Mouse (Mus musculus): Measurements from ENCODE around the gene Clk2.
A peak's percentile ranks its signal among the peaks of the same experiment; 100 is the strongest.
"Not testable (repeated sequence)": the region's sequence is repeated elsewhere in the genome, so short reads cannot be mapped to it uniquely, and the experiment has no call there.

Gene Clk2

DNA sequence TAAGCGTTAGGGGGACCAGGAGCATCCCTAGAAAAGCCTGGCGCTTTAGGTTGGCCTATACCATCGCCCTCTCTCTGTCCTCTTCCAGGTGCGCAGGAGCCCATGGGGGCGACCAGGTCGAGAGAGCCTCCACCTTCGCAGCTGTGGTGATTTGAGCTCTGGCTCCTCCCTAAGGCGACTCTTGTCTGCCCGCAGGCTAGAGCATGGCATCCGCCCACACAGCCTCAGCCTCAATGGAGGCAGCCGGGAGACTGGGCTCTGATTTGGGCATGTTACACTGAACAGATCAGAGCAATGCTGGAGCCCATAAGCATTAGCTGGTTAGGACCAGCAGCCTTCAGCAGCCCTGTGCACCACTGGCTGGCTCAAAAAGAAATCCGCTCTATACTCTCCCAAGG is 23.9 kb downstream of the Clk2 start:
- no peak for DNase-seq (ENCODE audit: low read depth, low spot score)

DNA sequence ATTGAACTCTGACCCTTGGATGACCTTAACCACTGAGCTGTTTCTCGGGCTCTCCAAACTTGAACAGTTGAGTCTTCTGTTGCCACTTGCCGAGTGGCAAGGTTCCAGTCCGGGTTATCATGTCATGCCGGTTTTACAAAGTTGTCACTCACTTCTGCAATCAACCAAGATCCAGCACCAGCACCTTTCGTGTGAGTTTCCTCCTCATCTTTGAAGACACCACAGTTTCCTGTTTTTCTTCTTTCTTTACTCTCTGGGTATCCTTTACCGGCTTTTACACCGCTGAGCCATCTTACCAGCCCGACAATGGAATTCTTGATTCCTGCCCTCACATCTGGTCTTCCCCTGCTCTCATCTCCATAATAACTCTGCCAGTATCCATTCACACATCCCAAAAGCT is 25.8 kb downstream of the Clk2 start:
- DNase-seq (ENCODE audit: low read depth, low spot score), result no peak

GRCm38 (mm10) chr3:89193351-89193750 is 28.8 kb downstream of the Clk2 start:
- no peak for DNase-seq (ENCODE audit: low read depth, low spot score)

DNA sequence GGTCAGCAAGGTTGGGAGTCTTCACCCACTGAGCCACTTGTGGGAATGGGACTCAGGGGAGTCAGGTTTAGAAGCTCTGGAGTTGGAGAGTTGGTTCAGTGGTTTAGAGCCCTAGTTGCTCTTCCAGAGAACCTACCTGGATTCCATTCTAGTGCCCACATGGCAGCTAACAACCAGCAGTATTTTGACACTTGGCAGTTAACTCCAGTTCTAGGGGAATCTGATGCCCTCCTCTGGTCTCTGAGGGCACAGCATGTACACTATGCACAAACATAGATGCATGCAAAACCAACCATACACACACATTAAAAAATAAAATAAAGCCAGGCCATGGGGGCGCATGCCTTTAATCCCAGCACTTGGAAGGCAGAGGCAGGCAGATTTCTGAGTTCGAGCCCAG is 29.3 kb downstream of the Clk2 start:
- DNase-seq (ENCODE audit: low read depth, low spot score), result no peak

GRCm38 (mm10) chr3:89195979-89196877 is 31.6 kb downstream of the Clk2 start:
- peak; percentile 92 for DNase-seq (ENCODE audit: low read depth, low spot score)

DNA sequence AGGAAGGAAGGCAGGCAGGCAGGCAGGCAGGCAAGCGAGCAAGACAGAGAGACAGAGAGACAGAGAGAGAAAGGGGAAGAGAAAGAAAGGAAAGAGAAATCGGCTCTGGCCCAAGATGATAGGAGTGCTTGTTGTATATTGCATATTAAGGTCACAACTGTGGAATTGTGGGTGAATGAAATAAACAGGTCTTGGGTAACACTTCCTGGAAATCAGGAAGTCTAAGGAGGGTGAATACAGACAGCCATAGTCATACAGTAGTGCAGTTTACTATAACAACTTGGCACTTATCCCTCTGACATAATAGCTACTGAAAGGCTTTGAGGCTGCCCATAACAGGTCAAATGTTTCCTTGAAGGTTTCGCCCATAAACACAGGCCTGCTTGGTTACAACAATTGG is 35.2 kb downstream of the Clk2 start:
- no peak for DNase-seq (ENCODE audit: low read depth, low spot score)

- DNase-seq (ENCODE audit: low read depth, low spot score), result peak; percentile 86
Observed at GRCm38 (mm10) chr3:89202253-89203141, 37.9 kb downstream of the Clk2 start, which contains the start of gene Gba. Gene Gba, plus strand, starts transcription at chr3:89202928.

DNA sequence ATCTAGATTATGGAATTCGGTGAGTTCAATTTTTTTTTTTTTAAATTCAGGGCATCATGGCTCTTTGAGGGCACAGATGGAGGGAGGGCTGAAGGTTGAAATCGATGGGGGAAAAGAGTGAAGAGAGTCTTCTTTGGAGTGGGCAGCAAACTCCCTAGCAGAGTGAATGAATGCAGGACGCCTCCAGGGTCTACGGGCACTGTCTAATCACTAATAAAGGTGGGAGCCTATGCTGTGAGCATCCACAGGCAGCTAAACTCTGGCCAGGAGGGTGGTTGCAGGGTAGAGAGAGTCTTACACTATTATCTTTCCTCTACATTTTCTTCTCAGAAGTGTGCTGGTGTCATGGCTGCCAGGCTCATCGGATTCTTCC is 38.5 kb downstream of the Clk2 start:
- no peak for DNase-seq (ENCODE audit: low read depth, low spot score)

DNA sequence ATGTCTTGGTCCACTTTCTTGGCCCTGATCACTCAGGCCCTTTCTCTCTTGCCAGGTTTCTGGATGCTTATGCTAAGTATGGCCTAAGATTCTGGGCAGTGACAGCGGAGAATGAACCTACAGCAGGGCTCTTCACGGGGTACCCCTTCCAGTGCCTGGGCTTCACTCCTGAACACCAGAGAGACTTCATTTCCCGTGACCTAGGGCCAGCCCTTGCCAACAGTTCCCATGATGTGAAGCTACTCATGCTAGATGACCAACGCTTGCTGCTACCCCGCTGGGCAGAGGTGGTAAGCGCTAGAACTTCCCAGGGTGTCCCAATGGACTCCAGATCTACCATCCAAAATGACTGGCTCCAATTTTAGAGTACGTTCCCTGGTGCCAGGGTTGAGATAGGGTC is 41.5 kb downstream of the Clk2 start:
- DNase-seq (ENCODE audit: low read depth, low spot score), result no peak

GRCm38 (mm10) chr3:89206695-89207094 is 42.1 kb downstream of the Clk2 start:
- no peak for DNase-seq (ENCODE audit: low read depth, low spot score)

DNA sequence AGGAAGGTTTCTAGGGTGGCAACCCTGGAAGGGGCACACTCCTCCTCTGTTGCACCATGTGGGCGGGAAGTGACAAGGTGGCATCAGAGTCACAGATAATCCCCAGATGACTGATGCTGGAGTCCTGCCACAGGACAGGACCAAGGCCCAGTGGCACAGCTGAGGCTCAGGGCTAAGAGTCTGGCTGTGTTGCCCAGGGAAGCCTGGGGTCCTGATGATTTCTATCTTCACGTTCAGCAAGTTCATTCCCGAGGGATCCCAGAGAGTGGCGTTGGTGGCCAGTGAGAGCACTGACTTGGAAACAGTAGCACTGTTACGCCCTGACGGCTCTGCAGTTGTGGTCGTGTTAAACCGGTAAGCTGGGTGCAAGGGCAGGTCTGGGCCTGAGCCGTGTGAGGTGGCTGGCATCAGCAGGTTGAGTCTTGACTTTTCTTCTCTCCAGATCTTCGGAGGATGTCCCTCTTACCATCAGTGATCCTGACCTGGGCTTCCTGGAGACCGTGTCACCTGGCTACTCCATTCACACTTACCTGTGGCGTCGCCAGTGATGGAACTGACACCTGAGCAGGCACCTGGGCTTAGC is 43.6 kb downstream of the Clk2 start:
- DNase-seq (ENCODE audit: low read depth, low spot score), result no peak

DNA sequence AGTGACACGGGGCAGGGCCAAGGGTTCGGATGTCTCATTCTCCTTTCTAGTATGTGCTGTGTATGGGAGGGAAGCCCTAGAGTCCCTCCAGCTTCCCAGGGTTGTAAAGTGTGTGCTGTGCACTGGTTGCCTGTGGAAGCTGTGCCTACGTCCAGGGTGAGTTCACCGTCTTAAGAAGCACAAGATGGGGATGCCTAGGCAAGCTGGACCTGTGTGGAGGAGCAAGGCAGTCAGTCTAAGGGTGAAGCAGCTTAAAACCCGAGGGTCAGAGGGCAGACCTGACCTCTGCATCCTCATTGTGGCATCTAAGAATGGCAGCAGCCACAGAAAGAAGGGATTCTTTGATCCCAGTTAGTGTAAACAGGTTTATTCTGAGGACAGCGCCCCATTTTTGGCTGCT is 44.1 kb downstream of the Clk2 start:
- DNase-seq (ENCODE audit: low read depth, low spot score), result no peak

GRCm38 (mm10) chr3:89209731-89210130 is 45.1 kb downstream of the Clk2 start:
- DNase-seq (ENCODE audit: low read depth, low spot score), result no peak

DNA sequence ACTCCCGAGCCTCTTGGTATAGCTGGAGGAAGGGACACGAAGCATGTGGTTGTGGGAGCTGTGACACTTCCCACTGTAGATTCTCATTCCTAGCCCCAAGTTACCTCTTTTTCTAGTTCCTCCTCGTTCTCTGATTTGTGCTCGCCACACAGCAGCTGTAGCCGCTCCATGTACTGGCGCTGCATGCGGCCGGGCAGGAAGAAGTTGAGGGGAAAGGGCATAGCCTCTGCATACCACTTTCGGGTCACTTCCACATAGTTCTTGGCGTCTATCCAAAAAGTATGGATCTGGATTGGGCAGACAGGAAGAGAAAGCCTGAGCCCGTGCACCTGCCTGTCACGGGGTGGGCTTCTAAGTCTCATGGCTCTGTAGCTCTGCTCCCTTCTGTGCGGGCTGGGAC is 45.6 kb downstream of the Clk2 start:
- no peak for DNase-seq (ENCODE audit: low read depth, low spot score)

- no peak for DNase-seq (ENCODE audit: low read depth, low spot score)
Observed at GRCm38 (mm10) chr3:89210731-89211130, 46.1 kb downstream of the Clk2 start.

DNA sequence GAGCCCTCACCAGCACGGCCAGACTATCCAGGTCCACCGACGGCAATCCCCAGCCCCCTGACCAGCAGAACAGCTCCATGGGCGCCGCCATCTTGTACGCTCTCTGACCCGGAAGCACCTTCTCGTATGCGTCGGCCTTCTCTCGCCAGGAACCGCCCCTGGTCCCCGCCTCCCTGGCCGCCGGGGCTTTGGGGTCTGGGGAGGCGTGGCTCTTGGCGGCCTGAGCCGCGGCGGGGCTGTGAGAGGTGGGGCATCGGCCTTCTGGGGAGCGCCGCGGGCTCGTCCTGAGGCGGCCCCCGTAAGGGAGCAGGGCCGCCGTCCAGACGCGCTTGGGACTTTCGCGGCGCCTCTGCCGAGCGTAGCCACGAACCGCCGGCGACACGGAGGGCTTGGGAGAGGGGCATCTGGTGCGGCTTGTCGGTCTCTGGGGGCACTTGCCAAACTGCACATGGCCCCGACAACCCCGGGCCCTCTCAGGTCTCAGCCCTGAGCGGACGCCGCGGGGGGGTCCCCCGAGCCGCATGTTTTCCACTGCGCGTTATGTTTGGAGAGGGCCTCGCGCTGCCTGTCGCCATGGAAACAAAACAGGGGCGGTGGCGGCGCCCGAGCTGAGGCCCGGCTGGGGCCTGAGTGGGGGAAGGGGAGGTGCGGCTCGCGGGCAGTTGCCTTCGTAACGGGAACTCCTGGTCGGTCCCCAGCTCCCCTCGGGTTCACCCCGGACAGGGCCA is 49.4 kb downstream of the Clk2 start:
- peak; percentile 87 for DNase-seq (ENCODE audit: low read depth, low spot score)

DNA sequence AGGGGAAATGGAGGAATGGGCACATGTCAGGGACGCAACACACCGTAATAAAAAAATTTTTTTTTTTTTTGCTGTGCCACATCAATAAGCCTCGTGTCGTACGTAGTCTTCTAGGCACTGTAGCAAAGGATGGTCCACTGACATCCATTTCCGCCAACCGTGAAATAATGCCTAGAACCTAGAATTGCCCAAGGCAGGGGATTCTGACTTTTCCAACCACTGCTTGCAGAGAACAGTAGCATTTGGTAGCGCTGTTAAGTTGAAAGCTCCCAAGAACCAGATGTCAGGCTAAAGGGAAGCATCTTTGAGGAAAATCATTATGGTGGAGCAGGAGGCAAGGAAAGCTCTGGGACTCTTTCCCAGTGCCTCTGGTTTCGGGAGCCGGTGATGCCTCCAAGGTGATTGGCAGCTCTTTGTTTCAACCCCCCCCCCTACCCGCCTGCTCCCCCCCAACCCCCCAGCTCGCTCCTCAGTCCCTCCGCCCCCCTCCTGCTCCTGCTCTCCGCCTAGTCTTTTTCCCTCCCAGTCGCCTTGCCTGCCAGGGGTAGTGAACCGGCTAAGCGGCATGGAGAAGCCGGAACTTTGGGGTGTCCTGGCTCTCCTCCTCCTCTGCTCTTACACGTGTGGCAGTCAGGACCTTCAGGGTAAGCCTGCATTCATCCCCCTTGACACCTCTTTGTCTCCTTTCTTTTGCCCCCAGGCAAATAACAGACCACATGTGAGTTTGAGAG is 50.3 kb downstream of the Clk2 start, which contains the start of gene Thbs3:
TSS of gene Thbs3 (plus strand) at position 500 of the 731 bp plus-strand sequence.
- no peak for DNase-seq (ENCODE audit: low read depth, low spot score)

GRCm38 (mm10) chr3:89215853-89216252 is 51.3 kb downstream of the Clk2 start:
- peak; percentile 78 for DNase-seq (ENCODE audit: low read depth, low spot score)

DNA sequence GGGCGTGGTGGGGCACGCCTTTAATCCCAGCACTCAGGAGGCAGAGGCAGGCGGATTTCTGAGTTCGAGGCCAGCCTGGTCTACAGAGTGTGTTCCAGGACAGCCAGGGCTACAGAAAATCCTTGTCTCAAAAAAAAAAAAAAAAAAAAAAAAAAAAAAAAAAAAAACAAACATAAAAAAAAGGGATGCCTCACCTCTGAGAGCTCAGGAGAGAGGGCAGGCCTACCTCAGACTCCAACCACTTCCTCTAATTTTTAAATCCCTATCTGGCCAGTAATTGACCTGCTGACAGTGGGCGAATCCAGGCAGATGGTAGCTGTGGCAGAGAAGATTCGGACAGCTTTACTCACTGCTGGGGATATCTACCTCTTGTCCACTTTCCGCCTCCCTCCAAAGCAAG is 51.8 kb downstream of the Clk2 start:
- DNase-seq (ENCODE audit: low read depth, low spot score), result not testable (repeated sequence)

GRCm38 (mm10) chr3:89218271-89218670 is 53.7 kb downstream of the Clk2 start:
- no peak for DNase-seq (ENCODE audit: low read depth, low spot score)

DNA sequence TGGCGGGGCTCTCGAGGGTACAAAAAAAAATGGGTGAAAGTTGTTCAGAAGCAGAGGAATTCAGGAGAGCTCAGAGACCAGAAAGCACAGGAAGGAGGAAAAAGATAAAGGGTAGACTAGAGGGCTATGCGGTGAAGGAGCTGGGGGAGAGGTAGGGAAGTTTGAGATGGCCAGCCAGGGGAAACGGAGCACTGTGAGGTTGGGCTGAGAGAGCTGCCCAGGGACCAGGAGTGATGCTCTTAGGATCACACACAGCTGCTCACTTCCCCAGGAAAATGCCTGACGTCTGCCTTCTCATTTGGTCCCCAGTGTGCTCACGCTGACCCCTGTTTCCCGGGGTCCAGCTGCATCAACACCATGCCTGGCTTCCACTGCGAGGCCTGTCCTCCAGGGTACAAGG is 55.0 kb downstream of the Clk2 start:
- no peak for DNase-seq (ENCODE audit: low read depth, low spot score)

Measured in skeletal muscle tissue, adult 2 months (tissue).